Mouse (Mus musculus) adrenal gland, postnatal 14 days (tissue): ENCODE results near the gene Olfr792. TPM values are rescaled to one million over a fixed set of nuclear protein-coding genes. Genes with fewer than 3 reads are reported as not detected.

Source experiments
- DNase-seq: peaks from one replicate; pipeline ENCODE4 v3.0.0; 2021; ENCODE audit warnings: mixed read lengths
- long read RNA-seq, 2 experiments: library from polyadenylated mRNA; stranded (forward); transcript quantifications; one replicate each; pipeline ENCODE4 v2.0.0; 2021
- microRNA-seq, 2 experiments: library from miRNA; unstranded; fragments of <30 nt; microRNA quantifications; one replicate each; pipeline ENCODE4 v1.2.0; 2021
- total RNA-seq: library from RNA; stranded (reverse); gene quantifications from 2 replicates; pipeline ENCODE4 v1.2.3, GENCODE M21; 2021

Olfr792 gene
- total RNA-seq = not detected in 2 replicates
- long read RNA-seq, experiment 1 = 0 reads
- long read RNA-seq, experiment 2 = 0 reads

- no peak for DNase-seq
These were observed at the start of gene Olfr792 for GRCm38 (mm10) chr10:129538862-129539261. Gene Olfr792, plus strand, starts transcription at chr10:129539162.

- DNase-seq = no peak
These were observed 48.9 kb upstream of the Olfr792 start for GRCm38 (mm10) chr10:129490101-129490500.

DNA sequence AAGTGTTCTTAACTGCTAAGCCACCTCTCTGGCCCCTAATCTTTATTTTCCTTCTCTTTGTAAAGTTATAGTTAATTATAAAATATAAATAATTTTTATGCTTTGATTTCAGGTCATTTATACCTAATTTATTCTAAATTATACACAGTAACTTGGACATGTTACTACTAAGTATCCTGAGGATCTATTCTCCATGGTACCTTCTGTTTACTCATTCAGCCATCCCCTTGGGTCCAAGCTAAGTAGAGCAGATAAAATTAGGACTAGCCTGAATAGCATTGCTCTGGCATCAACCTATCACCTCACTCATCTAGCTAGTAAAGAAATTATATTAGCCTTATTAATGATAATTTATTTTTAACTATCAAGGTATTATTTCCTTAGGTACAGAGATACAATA, 40.8 kb upstream of the Olfr792 start, which contains the start of gene Olfr790:
Gene Olfr790 (plus strand): TSS at position 301 of the 400 bp plus-strand sequence.
- DNase-seq = no peak

GRCm38 (mm10) chr10:129521492-129521891, 17.5 kb upstream of the Olfr792 start, which contains the start of gene Olfr791:
Gene Olfr791, plus strand, starts transcription at chr10:129521792.
- DNase-seq = no peak

- peak; percentile 5 for DNase-seq
These were observed 10.4 kb downstream of the Olfr792 start for GRCm38 (mm10) chr10:129549354-129549753.

DNA sequence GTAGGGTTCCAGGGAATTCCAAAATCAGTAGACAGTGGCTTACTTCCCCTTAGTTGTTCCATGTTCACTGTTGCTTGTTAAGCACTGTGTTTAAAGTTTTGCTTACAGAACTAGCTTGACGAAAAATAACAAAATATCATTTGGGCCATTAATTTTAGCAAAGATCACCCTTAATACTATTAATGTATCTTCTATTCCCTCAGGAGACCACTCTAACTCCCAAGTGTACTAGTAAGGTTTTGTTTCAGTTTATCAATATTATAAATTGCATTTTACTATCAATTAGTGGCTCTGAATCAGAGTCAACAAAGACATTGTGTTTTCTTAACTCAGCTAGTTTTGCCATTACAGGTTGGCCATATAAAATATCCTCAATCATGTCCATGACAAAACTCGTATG, 28.4 kb downstream of the Olfr792 start, which contains the start of gene Olfr794:
Gene Olfr794 (plus strand): TSS at position 301 of the 400 bp plus-strand sequence.
- DNase-seq = no peak

GRCm38 (mm10) chr10:129577066-129577465, 38.1 kb downstream of the Olfr792 start:
- DNase-seq = no peak

Small RNA genes within 50 kb of the gene (microRNA-seq; reads per million reads assigned to microRNA genes)
- 0 reads per million in 2 experiments for gene Gm23252

Other genes with a start within 250 kb of the Olfr792 start
- not detected in 2 replicates for gene Olfr780, start 221.0 kb upstream of the Olfr792 start, total RNA-seq
- not detected in 2 replicates for gene Olfr781, start 210.3 kb upstream of the Olfr792 start, total RNA-seq
- gene Olfr782, start 190.3 kb upstream of the Olfr792 start, total RNA-seq = not detected in 2 replicates
- not detected in 2 replicates for gene Olfr784, start 155.1 kb upstream of the Olfr792 start, total RNA-seq
- gene Olfr785, start 133.7 kb upstream of the Olfr792 start, total RNA-seq = not detected in 2 replicates
- not detected in 2 replicates for gene Olfr786, start 111.9 kb upstream of the Olfr792 start, total RNA-seq
- gene Olfr787, start 77.3 kb upstream of the Olfr792 start, total RNA-seq = not detected in 2 replicates
- not detected in 2 replicates for gene Olfr788, start 68.2 kb upstream of the Olfr792 start, total RNA-seq
- not detected in 2 replicates for gene Olfr789, start 54.4 kb upstream of the Olfr792 start, total RNA-seq
- not detected in 2 replicates for gene Olfr790, start 40.7 kb upstream of the Olfr792 start, total RNA-seq
- not detected in 2 replicates for gene Olfr791, start 17.4 kb upstream of the Olfr792 start, total RNA-seq
- not detected in 2 replicates for gene Olfr794, start 28.5 kb downstream of the Olfr792 start, total RNA-seq
- not detected in 2 replicates for gene Olfr796, start 73.4 kb downstream of the Olfr792 start, total RNA-seq
- not detected in 2 replicates for gene Olfr798, start 88.8 kb downstream of the Olfr792 start, total RNA-seq
- not detected in 2 replicates for gene Olfr799, start 98.3 kb downstream of the Olfr792 start, total RNA-seq
- not detected in 2 replicates for gene Olfr800, start 118.5 kb downstream of the Olfr792 start, total RNA-seq
- gene Olfr801, start 134.7 kb downstream of the Olfr792 start, total RNA-seq = not detected in 2 replicates
- gene Olfr802, start 149.0 kb downstream of the Olfr792 start, total RNA-seq = not detected in 2 replicates
- not detected in 2 replicates for gene Olfr803, start 155.1 kb downstream of the Olfr792 start, total RNA-seq
- not detected in 2 replicates for gene Olfr804, start 164.0 kb downstream of the Olfr792 start, total RNA-seq
- gene Olfr805, start 190.2 kb downstream of the Olfr792 start, total RNA-seq = not detected in 2 replicates
- gene Olfr806, start 202.8 kb downstream of the Olfr792 start, total RNA-seq = not detected in 2 replicates
- not detected in 2 replicates for gene Olfr807, start 218.6 kb downstream of the Olfr792 start, total RNA-seq
- gene Olfr808, start 226.3 kb downstream of the Olfr792 start, total RNA-seq = not detected in 2 replicates
- not detected in 2 replicates for gene Olfr809, start 235.5 kb downstream of the Olfr792 start, total RNA-seq